Mouse (Mus musculus) testis, adult 2 months (tissue): ENCODE data around the gene Card10. TPM values are rescaled to one million over a fixed set of nuclear protein-coding genes. Genes with fewer than 3 reads are reported as not detected.

ENCODE experiments used
- H3K27ac ChIP-seq: fragments of 200-500 bp; 2 replicates; pipeline ENCODE4 v1.5.1; 2012; ENCODE audit warnings: low read depth, low read length; ENCODE audit not compliant: control insufficient read depth, insufficient read depth
- H3K27me3 ChIP-seq: fragments of 200-500 bp; 2 replicates; pipeline ENCODE4 v1.6.1; 2012; ENCODE audit warnings: mild to moderate bottlenecking, low read length, moderate library complexity; ENCODE audit not compliant: control insufficient read depth, insufficient read depth
- H3K36me3 ChIP-seq: fragments of 200-500 bp; 2 replicates; pipeline ENCODE4 v1.6.1; 2012; ENCODE audit warnings: mild to moderate bottlenecking, low read length; ENCODE audit not compliant: control insufficient read depth, insufficient read depth
- H3K4me1 ChIP-seq: fragments of 200-500 bp; 2 replicates; pipeline ENCODE4 v1.6.1; 2012; ENCODE audit warnings: low read length; ENCODE audit not compliant: control insufficient read depth, insufficient read depth
- H3K4me3 ChIP-seq: fragments of 200-500 bp; 2 replicates; pipeline ENCODE4 v1.5.1; 2012; ENCODE audit warnings: low read depth, mild to moderate bottlenecking, low read length, moderate library complexity, mixed read lengths; ENCODE audit not compliant: control insufficient read depth
- CTCF ChIP-seq: fragments of 200-500 bp; IDR thresholded peaks from 2 replicates; pipeline ENCODE4 v1.5.1; 2012; ENCODE audit warnings: low read depth, mild to moderate bottlenecking, inconsistent platforms, low read length, moderate library complexity; ENCODE audit not compliant: control insufficient read depth, insufficient read depth, insufficient replicate concordance
- POLR2A ChIP-seq: fragments of 200-500 bp; IDR thresholded peaks from 2 replicates; pipeline ENCODE4 v1.6.1; 2012; ENCODE audit warnings: low read depth, mild to moderate bottlenecking, inconsistent platforms, low read length, moderate library complexity; ENCODE audit not compliant: control insufficient read depth
- polyA plus RNA-seq: library from polyadenylated mRNA; depleted of rRNA; stranded (reverse); fragments of >200 nt; gene quantifications from 2 replicates; pipeline ENCODE4 v1.2.3, GENCODE M21; 2012; rRNA removed

The Card10 gene
- polyA plus RNA-seq, 1 experiment: 5.0 TPM

DNA sequence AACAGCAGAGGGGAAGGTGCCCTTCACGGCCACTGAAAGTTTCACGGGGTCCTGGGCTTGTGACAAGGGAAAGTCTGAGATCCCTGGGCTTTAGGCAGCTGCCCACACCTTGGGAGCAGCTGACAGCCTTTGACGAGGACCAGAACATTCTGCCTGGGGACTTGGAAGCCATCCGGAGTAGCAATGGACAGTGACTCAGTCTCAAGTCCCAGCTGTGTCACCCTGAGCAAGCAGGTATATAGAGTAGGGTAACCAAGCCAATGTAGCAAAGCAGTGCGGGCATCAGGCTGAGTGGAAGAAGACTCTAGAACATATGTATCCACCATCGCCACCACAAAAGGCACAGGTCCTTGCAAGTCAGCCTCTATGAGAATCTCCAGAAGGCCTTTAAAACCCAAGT is 65.7 kb downstream of the Card10 start:
- TF ChIP-seq CTCF: no peak
- TF ChIP-seq POLR2A: no peak
- Histone ChIP-seq H3K27me3 (no peaks in the 10 kb centered on the region), H3K36me3 (no peaks in the 10 kb centered on the region), H3K27ac (no peak overlapping the region), H3K4me1 (no peaks in the 10 kb centered on the region), H3K4me3 (no peak overlapping the region)

- Histone ChIP-seq H3K36me3 (no peaks in the 10 kb centered on the region), H3K4me3 (no peak overlapping the region), H3K4me1 (no peaks in the 10 kb centered on the region), H3K27me3 (no peaks in the 10 kb centered on the region), H3K27ac (no peak overlapping the region)
- TF ChIP-seq POLR2A: no peak
- no peak for TF ChIP-seq CTCF
Observed at GRCm38 (mm10) chr15:78736681-78737100, 66.2 kb downstream of the Card10 start.

- no peaks in the 10 kb centered on the region for H3K27me3 ChIP-seq
- H3K36me3 ChIP-seq: no peaks in the 10 kb centered on the region
- no peak overlapping the region for H3K27ac ChIP-seq
- H3K4me1 ChIP-seq: no peaks in the 10 kb centered on the region
- no peak for TF ChIP-seq POLR2A
- no peak for TF ChIP-seq CTCF
- H3K4me3 ChIP-seq: no peak overlapping the region
Observed at GRCm38 (mm10) chr15:78736181-78736579, 66.7 kb downstream of the Card10 start.

DNA sequence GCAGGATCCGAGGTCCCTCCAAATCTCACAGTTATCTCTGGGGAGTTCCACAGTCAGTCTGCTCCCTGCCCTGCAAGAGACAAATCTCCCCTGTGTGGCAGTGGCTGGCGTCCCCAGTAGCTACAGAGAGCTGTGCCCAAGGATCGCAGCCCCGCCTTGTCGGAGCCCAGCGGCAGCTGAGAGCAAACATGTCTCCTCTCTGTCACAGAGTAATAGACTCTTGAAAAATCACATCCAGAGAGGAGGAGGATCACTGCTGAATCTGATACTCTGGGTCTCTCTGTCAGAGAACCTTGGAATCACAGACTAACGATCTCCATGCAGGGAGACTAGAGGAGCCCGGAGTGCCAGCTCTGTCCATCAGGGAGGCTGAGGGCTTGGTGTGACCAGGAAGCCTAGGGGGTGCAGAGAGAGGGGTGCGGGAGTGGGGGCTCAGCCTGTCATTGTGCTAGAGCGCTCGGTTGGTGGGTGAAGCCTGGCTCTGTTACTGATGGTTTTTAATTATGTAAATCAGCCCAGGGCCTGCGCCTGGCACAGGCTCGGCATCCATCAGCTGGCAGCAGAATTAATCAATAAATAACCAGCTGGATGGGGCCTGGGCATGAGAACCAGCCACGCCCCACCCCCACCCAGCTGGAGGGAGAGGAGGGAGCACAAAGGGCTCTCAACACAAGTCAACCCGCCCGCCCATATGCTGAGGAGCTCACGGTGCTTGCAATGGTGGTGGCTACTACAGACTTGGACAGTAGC is 67.2 kb downstream of the Card10 start:
- H3K4me1 ChIP-seq: no peaks in the 10 kb centered on the region
- TF ChIP-seq POLR2A (no peak), CTCF (no peak)
- no peaks in the 10 kb centered on the region for H3K36me3 ChIP-seq
- no peak overlapping the region for H3K4me3 ChIP-seq
- H3K27me3 ChIP-seq: no peaks in the 10 kb centered on the region
- H3K27ac ChIP-seq: no peak overlapping the region

DNA sequence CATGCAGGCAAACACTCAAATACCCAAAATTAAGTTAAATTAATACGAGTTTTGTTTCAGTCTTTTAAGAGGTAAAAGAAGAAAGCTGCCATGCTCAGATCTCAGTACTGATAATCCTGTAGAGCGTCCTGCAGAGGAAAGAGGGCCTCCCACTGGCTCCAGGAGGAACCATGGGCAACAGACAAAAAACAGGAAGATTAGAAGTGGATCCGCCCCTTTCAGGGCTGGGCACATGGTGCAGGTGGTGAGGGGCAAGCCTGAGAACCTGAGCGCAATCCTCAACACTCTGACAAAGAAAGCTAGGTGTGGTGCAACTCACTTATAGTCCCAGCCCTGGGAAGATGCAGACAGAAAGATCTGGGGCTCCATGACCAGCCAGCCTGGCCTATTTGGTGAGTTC is 71.0 kb downstream of the Card10 start:
- Histone ChIP-seq H3K4me1 (no peaks in the 10 kb centered on the region), H3K27ac (no peak overlapping the region), H3K36me3 (no peaks in the 10 kb centered on the region), H3K4me3 (no peak overlapping the region), H3K27me3 (no peaks in the 10 kb centered on the region)
- TF ChIP-seq POLR2A (no peak), CTCF (no peak)

DNA sequence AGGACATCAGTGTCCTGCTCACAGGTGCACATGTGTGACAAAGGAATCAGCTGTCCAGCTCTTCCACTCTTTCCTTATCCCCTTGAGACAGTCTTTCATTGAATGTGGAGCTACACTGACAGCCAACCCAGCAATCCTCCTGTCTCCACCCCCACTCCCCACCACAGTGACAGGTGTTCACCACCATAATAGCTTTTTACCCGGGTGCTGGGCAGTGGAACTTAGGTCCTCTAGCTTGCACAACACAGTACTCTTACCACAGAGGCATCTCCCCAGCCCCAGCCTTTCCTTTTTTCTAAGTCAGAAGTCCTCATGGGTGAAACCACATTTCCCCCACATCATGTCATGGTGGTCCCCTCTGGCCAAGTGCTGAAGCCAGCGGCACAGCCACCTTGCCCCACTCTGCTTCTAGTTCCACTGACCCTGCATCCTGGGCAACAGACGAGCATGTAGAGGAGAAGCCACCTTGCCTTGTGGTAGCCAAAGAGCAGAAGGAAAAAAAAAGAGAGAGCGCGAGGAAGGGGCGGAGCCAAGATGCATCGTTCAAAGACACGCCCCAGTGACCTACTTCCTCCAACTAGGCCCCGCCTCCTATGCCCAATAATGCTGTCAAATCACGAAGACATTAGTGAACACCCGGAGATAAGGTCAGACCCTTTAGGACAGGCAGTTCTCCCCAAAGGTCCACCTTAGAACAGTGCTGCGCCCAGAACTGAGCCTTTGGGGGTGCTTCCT is 72.4 kb downstream of the Card10 start:
- Histone ChIP-seq H3K27ac (no peak overlapping the region), H3K4me3 (no peak overlapping the region), H3K4me1 (no peaks in the 10 kb centered on the region), H3K27me3 (no peaks in the 10 kb centered on the region), H3K36me3 (no peaks in the 10 kb centered on the region)
- no peak for TF ChIP-seq POLR2A
- no peak for TF ChIP-seq CTCF

GRCm38 (mm10) chr15:78726697-78727096 is 76.1 kb downstream of the Card10 start:
- TF ChIP-seq CTCF (no peak), POLR2A (no peak)
- H3K27me3 ChIP-seq: no peaks in the 10 kb centered on the region

More at GRCm38 (mm10) chr15:78726697-78727096, 76.1 kb downstream of the Card10 start:
- Histone ChIP-seq H3K27ac (no peak overlapping the region), H3K4me3 (no peak overlapping the region), H3K4me1 (peaks cover 3% of the 10 kb centered on the region), H3K36me3 (no peaks in the 10 kb centered on the region)

Other genes with a start within 250 kb of the Card10 start
- 5.5 and 9.6 TPM in 2 replicates for gene Rac2, start 230.3 kb downstream of the Card10 start, polyA plus RNA-seq
- gene Cyth4, start 206.0 kb downstream of the Card10 start, polyA plus RNA-seq: 1.4 and 1.9 TPM in 2 replicates
- 6.7 and 6.9 TPM in 2 replicates for gene Elfn2, start 84.3 kb downstream of the Card10 start, polyA plus RNA-seq
- gene Mfng, start 29.6 kb downstream of the Card10 start, polyA plus RNA-seq: 0.75 and 0.97 TPM in 2 replicates
- 2.5 and 2.9 TPM in 2 replicates for gene Cdc42ep1, start 39.6 kb upstream of the Card10 start, polyA plus RNA-seq
- 2.2 and 2.8 TPM in 2 replicates for gene Lgals2, start 52.5 kb upstream of the Card10 start, polyA plus RNA-seq
- gene Gga1, start 74.1 kb upstream of the Card10 start, polyA plus RNA-seq: 69.9 and 82.1 TPM in 2 replicates
- gene Gm49510, start 96.6 kb upstream of the Card10 start, polyA plus RNA-seq: not detected in 2 replicates
- gene Sh3bp1, start 96.7 kb upstream of the Card10 start, polyA plus RNA-seq: 3.3 and 3.5 TPM in 2 replicates
- gene Pdxp, start 110.9 kb upstream of the Card10 start, polyA plus RNA-seq: 3.6 and 3.8 TPM in 2 replicates
- gene Lgals1, start 123.7 kb upstream of the Card10 start, polyA plus RNA-seq: 92.0 and 106 TPM in 2 replicates
- 40.7 and 44.6 TPM in 2 replicates for gene Nol12, start 131.9 kb upstream of the Card10 start, polyA plus RNA-seq
- gene Triobp, start 144.7 kb upstream of the Card10 start, polyA plus RNA-seq: 19.4 and 22.6 TPM in 2 replicates
- 9.7 and 11.5 TPM in 2 replicates for gene H1f0, start 225.4 kb upstream of the Card10 start, polyA plus RNA-seq
- not detected in 2 replicates for gene Galr3, start 238.8 kb upstream of the Card10 start, polyA plus RNA-seq